Mouse (Mus musculus) T-cell, adult 2 months (primary cell): ENCODE results near the gene Il16.

Experiments used
- DNase-seq: peaks from one replicate; pipeline ENCODE4 v3.0.0; 2022; ENCODE audit warnings: low spot score

Gene Il16

DNA sequence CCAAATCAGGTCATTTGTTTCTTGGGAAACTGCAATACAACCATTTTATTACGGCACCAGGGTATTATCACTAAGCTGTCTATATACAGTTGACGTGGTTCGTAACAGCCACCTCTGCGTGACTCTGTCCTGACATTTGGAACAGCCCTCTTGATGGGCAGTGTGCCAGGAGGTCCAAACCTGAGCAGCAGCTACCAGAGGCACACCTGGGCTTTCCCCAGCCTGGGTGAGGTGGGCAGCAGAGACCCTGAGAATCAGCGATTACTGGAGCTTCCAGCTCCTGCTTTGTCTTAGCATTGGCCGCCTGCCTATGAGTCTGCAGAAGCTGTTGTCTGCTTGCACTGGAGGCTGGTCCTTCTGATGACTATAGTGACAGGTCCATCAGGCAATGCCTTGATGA, 101.9 kb downstream of the Il16 start:
- no peak for DNase-seq

DNA sequence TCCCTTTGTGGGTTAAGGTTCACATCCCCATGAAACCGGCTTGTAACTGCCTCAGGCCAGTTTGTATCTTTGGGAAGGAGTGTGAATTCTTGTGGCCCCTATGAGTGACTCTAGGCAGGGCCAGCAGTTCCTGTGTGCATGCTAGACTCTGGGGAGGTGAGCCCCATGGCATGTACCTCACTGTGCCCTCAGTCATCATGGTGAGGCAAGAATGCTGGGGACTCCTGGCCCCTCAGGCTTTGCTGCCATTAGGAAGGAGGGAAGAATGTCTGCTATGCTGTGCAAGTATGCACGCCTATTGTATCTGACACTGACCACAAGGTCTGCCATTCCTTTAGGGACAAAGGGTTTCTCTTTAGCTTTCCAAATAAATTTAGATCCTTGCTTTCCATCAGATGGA, 104.4 kb downstream of the Il16 start:
- DNase-seq, result no peak

DNA sequence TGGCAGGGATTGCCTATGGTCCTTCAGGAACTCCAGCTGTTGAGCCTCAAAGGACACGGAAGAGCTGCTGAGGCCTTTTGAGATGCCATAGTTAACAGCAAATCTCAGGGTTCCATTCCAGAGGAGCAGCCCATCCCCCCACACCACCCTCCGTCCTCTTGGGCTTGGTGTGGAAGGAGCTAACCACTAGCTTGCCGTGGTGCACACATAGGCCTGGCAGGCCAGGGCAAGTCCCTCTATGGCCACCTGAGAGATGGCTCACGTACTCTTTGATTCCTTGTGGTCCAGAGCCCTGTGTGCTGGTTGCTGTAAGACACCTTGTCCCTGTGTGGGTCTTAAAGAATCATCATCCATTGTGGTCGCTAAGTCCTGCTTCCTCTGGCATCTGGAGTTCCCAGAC, 104.9 kb downstream of the Il16 start:
- no peak for DNase-seq

DNA sequence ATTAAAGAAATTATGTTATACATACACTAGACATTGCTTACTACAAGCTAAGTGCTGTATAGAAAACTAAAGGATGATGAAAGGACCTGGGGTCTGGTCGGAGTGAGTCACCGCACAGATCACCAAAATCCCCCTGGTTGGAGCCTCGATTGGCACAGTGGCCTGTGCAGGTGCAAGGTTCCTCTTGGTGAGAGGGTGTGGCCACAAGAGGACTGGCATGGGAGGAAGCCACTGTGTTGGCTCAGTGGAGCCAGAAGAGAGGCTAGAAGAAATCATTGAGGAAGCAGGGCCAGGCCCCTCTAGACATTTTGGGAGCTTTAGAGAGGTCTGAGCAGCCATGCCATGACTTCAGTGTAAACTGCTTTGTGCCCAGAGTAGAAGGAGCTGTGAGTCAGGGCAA, 106.4 kb downstream of the Il16 start:
- DNase-seq, result no peak

DNA sequence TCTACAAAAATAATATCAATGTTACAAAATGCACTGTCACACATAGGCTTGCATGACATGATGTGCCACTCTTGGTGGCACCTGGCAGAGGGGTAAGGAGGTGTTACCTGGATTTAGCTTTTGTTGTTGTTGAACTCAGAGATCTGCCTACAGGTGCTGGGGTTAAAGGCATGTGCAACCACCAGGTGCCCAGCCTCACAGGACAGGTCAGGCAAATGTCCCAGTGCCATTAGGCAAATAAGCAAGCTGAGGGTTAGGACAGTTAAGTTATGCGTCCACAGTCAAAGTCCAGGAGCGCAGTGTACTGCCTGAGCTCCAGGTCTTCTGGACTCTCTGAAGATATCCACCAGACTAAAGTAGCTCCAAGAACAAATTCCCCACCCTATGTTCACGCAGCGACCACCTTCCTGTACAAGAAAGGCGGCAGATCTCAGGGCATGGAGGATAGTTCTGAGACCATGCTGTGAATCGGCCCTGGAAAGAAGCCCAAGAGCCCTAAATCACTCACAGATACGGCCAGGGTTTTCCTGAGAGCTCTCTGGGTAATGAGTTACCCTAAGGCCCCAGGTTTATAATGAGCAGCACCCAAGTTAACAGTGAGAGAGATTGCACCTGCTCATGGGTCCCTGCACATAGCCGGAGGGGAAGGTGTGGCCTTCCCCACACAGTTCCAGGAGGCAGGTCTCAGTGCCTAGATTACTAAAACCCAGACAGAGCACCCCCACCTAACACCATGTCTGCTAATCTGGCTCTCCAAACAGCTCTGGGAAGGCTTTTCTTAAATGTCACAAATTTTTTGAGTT, 107.5 kb downstream of the Il16 start:
- DNase-seq, result no peak

DNA sequence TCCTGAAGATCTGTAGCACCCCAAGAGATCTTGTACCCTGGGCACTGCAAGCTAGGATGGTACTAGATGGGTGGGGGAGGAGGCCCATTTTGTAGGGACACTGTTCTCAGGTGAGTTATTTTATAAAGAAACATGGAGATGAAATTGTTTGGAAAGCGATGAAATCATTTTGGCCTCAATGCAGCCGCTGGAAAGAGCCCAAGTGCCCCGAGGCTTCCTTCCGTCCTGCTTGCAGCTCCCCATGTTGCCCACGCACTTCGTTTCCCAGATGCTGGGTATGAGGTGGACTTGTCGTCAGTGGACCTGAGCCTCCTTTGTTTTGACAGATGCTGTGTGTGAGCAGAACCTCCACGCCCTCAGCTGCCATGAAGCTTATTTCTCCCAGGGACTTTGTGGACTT, 109.1 kb downstream of the Il16 start:
- no peak for DNase-seq

DNA sequence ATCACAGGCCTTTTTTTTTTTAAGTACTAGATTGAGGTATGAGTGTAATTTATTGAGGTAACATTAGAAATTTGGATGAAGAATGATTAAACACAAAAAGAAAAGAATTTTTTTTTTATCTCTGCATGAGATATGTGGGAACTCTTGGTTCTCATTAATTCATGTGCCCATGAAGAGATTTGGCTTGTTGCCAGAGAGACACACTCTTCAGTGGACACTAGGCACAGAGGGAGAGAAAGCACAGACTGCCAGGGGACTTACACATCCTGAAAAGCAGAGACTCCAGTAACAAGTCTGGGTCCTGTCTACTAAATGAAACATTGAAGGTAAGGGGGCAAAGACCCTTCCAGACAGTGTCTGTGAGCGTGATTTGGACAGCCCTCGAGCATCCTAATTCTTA, 109.8 kb downstream of the Il16 start:
- DNase-seq, result no peak

DNA sequence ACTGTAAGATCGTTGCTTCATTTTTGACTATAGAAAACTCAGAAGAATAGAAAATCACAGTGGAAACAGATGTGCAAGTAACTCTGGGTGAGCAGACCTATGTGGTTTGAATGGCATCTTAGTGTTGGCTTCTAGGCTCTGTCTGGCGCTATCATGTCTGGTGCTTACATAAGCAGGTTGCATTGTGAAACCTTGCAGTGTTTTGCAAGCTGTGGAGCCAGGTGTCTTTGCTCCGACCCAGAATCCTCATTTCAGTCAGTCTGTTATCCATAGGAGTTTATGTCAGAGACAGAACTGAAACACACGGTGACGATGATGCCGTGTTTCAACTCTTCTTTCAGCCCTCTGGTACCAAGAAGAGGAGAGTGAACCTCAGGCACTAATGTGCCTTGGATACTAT, 111.7 kb downstream of the Il16 start:
- DNase-seq, result no peak

DNA sequence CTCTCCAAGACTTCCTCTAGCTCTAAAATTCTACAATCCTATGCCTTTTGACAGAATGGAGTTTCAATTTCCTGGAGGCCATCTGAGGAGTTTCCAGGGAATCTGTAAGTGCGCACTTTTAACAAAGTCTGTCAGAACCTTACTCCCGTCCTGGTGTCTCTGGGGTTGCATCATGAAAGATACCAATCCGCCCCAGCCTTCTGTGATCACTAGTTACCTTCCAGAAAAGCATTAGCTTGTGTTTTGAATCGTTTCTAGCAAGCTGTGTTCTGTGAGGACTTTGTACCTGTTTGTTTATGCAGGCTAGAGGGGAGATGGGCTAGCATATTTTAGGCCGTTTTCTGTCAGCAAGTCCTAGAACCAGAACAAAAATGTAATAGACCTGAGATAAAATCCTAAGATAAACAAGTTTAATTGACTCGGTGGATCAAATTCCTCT, 112.8 kb downstream of the Il16 start:
- no peak for DNase-seq

DNA sequence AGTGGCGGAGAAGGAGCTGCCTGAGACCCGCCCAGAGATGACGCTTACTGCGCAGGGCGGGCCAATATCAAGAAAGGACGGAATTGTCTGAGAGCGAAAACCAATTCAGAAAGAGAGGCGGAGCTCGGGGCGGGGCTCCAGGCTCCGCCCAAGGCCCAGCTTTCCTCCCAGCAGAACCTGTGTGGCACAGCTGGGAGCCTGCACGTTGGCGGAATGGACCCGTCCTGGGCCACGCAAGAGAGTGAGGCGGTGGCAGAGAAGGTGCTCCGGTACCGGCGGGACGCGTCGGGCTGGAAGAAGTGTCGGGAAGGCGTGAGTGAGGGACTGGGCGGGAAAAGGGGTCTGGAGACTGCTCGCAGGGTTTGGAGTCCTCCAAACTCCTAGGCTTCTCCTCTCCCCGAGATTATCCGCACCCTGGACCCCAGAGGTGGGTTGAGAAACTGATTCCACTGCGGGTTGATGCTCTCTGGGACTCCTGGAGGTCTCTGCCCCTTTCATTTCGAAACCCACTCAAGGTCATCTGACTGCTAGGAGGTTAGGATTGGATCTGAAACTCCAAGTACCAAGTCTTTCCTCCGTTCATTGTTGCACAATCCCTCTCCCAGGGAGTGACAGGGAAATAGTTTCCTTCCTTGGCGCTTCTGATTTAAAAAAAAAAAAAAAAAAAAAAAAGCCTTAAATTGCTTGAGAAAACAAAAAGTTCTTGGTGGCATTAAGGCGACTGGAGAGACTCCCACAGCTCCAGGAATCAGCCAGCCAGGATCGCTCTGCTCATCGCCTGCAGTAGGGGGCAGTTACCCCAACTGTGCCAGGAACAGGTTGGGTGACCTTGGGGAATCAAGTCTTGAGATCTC, 113.5 kb downstream of the Il16 start, which contains the start of gene Stard5:
Gene Stard5 (plus strand): TSS at position 132 of the 854 bp plus-strand sequence.
- DNase-seq, result peak; percentile 94

DNA sequence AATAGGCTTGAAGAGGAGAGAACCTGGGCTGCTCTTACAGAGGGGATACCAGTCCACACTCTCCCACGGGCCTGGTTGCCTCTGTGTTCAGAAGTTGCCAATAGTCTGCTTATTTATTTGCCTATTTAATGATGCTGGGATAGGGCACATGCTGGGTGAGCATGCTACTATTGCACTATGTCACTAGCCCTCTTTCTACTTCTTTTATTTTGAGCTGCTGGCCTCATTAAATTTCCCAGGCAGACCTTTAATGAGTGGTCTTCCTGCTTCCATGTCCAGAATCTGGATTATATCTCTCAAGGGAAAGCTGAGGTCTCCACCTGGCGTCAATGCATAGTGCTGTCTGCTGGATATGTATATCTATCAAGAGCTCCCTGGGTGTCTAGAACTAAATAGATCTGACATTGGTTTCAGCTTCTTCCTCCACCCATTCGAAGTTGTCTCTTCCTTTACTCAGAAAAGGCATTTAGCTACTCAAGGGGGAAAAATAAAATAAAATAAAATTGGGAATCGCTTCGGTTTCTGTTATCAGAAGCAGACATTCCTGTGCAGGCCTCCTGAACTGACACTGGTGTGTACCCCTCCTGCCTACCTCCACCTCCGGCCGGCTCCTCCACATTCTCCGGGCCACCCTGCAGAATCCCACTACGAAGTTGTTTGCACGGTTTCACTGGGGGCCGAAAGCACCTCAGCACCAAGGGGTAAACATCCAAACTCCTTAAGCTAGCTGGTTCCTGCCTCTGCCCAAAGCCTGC, 114.3 kb downstream of the Il16 start:
- DNase-seq, result no peak

DNA sequence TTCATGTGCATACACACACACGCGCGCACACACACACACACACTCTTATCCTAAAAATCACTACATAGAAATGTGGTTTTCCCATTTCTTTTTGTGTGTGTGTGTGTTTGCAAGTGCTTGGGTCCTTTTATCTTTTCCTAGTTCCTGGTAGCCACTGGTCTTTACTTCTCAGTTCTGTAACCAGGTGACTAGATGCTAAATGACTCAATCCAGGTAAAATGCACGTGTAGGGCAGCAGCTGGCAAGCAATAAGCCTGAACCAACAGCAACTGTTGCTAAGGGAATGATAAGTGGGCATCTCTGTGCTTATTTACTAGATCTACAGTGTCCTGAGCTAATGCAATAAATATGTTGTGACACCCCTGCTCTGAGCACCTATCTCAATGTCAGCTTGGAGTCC, 118.2 kb downstream of the Il16 start:
- no peak for DNase-seq

DNA sequence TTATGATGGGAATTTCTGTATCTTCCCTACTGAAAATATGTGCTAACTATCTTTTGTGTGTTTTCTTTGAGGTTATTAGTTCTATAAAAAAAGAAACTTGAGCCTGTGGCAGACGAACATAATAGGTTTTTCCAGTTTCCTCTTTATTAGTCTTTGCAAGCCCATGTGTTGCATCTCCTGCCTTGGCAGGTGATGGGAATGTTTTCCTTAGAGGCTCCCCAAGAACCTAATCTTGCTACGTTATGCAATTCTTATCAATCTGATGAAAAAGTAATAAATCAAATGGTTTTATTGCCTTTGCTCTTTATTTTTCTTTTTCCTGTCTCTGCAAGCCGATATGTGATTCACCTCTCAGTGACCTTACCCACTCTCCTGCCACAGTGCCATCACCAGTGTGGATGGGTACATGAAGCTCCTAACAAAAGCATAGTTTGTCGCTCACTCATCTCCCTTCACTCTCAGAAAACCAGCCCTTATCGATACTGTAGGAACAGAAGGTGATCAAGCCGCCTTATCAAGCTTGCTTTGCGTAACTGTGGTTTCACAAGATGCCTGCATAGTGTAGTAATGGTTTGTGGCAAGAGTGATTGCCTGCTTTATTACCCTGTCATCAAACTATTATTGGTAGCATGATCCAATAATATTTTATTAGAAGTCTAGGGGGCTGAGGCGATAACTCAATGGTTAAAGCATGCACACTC, 118.8 kb downstream of the Il16 start:
- DNase-seq, result no peak

DNA sequence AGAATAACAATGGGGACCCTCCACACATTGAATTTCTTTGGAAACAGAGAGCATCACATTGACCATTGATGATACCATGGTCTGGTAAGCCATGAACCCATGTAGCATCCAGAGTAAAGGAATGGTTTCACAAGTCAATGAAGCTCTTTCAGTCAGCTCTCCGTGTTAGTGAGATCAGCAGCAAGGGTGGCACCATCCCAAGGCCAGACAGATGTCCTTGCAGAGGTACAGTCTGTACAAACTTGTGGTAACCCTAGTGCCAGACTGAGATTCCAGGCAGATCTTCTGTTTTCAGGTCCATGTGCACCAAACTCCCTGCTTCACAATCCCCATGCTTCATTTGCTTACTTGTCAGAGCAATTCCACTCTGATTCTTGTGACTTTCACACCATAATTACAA, 121.5 kb downstream of the Il16 start:
- no peak for DNase-seq

DNA sequence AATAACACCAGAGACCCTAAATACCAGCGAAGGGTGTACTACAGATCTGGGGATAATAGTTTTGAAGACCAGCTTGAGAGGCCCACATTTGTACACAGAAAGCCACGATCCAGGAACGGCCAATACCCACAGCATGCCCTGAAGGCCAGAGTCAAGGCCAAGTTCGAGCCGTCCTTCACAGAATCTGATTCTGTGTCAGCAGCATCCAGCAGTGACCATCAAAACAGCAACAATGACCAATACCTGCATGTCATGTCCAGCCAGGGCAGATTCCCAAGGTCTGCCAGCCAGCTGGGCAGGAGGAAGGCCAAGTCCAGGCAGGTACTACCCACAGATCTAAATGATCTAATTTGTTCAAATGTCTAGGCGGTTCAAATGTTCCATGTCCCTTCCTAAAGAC, 122.9 kb downstream of the Il16 start:
- no peak for DNase-seq

DNA sequence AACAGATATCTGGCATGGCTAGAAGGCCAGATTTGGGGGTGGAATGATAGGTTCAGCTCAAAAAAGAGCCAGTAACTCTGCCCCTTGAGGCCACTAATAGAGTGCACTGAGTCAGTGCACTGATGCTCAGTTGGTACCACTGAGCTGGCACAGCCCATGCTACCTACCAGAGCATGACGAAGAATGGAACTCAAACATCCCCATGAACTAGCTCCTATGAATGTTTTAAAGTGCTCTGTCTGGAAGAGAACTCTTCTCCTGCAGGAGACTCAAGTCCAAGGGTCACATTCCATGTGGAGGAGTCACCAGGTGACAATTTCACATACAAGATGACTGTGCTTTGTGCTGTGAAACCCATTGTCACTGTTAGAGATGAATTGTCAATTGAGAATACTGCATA, 126.8 kb downstream of the Il16 start:
- DNase-seq, result no peak

DNA sequence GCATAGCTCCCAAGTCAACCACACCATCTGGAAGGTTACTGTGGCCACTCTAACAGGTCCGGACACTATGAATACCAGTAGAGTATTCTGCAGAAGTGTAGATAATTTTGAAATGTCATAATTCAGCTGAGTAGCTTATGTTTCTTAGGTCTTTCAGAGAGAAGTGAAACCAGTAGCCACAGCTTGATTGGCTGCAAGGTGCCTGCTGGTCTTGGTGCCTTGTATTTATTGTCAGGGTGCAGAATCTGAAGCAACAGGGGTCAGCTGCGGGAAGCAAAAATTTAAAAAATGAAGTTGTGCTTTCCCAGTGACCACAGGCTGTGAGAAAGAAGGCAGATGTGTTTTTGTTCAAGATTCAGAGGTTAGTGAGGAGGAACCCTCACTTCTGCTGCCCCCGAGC, 129.3 kb downstream of the Il16 start:
- no peak for DNase-seq

DNA sequence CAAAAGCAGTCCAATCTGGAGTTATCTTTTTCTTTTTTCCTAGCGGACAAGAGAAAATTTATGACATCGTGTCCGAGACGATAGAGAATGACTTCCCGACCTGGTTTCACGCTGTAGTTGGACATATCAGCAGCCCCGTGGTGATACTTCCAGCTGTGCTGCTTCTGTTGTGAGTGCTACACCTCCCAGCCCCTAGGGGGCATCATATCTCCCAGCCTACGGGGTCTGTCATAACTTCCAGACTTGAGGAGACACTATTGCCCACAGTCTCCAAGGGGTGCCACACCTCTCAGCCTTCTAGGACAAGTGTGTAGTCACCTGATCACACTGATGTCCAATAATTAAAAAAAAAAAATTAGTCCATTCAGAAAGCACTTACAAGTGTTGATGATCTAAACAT, 129.7 kb downstream of the Il16 start:
- DNase-seq, result peak; percentile 18

DNA sequence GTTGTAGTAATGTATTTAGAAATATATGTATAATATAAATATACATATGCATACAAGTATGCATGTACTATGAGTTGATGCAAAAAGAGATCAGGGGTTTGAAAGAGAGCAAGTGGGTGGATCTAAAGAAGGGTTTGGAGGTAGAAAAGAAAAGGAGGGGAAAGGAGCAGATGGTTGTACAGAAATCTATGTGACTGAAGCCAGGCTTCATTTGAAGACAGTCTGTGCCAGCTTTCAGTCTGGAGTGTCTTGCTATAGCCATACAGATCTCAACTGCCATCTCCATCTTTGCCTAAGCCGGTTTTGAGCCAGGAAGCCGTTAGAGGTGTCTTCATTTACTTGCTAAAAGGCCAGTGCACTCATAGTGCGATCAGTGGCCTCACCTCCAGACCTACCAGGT, 130.3 kb downstream of the Il16 start:
- no peak for DNase-seq

DNA sequence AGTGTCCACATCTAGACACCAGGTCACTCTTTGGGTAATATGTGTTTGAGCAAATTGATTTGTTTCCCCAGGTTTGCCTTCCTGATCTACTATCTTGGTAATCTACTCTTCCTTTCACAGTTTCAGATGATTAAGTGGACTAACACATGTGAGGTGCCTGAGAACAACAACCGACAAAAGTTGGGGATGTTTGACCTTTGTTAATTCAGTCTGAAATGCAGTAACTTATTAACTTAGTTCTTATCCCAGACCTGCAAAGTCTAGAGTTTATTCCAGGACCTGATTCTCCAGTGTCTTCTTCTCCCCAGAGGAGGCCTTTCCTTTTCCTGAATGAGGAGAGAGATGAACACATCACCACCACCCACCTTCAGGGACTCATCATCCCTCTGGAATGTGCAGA, 133.6 kb downstream of the Il16 start:
- no peak for DNase-seq

DNA sequence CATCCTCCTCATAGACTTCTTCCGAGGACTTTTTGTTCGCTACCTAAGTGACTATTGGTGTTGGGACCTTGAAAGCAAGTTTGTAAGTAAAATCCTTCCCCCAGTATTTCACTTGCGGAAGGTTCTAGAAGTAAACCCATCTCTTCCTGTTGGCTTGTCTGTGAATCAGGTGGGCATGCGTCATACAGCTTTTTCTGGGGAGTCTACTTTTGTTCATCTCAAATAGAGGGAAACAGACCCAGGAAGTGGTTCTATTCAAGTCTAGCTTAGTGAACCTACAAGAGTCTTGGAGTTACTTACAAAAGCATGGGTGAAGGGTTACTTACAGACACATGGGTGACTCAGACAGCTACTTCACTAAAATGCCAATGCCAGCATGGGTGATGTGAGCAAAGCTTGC, 135.6 kb downstream of the Il16 start:
- DNase-seq, result peak; percentile 77

DNA sequence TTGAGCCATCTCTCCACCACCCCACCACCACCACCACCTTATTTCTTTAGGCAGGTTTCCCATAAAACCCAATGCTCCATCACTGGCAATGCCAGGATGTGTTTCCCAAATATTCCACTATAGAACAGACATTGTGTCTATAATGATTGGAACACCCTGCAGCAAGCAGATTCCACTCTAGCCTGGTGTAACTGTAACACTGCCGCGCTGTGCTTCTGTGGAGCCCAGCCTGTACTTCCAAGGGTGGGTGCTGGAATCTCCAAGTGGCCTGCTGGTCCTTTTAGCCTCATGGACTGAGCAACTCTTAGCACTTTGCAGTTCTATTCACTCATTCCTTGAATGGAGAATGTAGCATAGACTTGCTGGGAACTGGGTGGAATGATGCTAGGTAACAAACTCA, 138.7 kb downstream of the Il16 start:
- DNase-seq, result no peak
